Mouse (Mus musculus) ovary, adult 18-20 months (tissue): ENCODE measurements around the gene 1700066M21Rik.
A peak's percentile ranks its signal among the peaks of the same experiment; 100 is the strongest.

Source experiments
- DNase-seq: peaks from one replicate; pipeline ENCODE4 v3.0.0; 2022; ENCODE audit warnings: low spot score, mixed read lengths

Gene 1700066M21Rik

GRCm38 (mm10) chr1:57377376-57378341 lies at the start of gene 1700066M21Rik:
TSS of gene 1700066M21Rik (plus strand) at chr1:57377620.
- peak; percentile 87 for DNase-seq

GRCm38 (mm10) chr1:57329285-57330093 lies 47.9 kb upstream of the 1700066M21Rik start:
- DNase-seq = no peak

- no peak for DNase-seq
Observed at GRCm38 (mm10) chr1:57330228-57330627, 47.2 kb upstream of the 1700066M21Rik start.

- no peak for DNase-seq
Observed at GRCm38 (mm10) chr1:57332040-57332439, 45.4 kb upstream of the 1700066M21Rik start.

GRCm38 (mm10) chr1:57333550-57334213 lies 43.7 kb upstream of the 1700066M21Rik start:
- peak; percentile 2 for DNase-seq

GRCm38 (mm10) chr1:57335200-57335599 lies 42.2 kb upstream of the 1700066M21Rik start:
- DNase-seq = no peak

- DNase-seq = no peak
Observed at GRCm38 (mm10) chr1:57339156-57339796, 38.1 kb upstream of the 1700066M21Rik start.

GRCm38 (mm10) chr1:57341197-57341596 lies 36.2 kb upstream of the 1700066M21Rik start:
- no peak for DNase-seq

GRCm38 (mm10) chr1:57347487-57347886 lies 29.9 kb upstream of the 1700066M21Rik start:
- DNase-seq = no peak

GRCm38 (mm10) chr1:57351941-57352340 lies 25.5 kb upstream of the 1700066M21Rik start:
- DNase-seq = no peak

- DNase-seq = no peak
Observed at GRCm38 (mm10) chr1:57358546-57358945, 18.9 kb upstream of the 1700066M21Rik start.

GRCm38 (mm10) chr1:57367446-57367845 lies 10.0 kb upstream of the 1700066M21Rik start:
- no peak for DNase-seq

- DNase-seq = no peak
Observed at GRCm38 (mm10) chr1:57369111-57369510, 8.3 kb upstream of the 1700066M21Rik start.

- DNase-seq = no peak
Observed at GRCm38 (mm10) chr1:57370451-57370850, 7.0 kb upstream of the 1700066M21Rik start.

GRCm38 (mm10) chr1:57375276-57375675 lies 2.1 kb upstream of the 1700066M21Rik start:
- DNase-seq = no peak

- DNase-seq = no peak
Observed at GRCm38 (mm10) chr1:57376806-57377205, 614 bp upstream of the 1700066M21Rik start.

GRCm38 (mm10) chr1:57386519-57386918 lies 9.1 kb downstream of the 1700066M21Rik start:
- DNase-seq = no peak

GRCm38 (mm10) chr1:57387876-57388275 lies 10.5 kb downstream of the 1700066M21Rik start:
- DNase-seq = no peak

GRCm38 (mm10) chr1:57388402-57389155 lies 11.2 kb downstream of the 1700066M21Rik start:
- no peak for DNase-seq

GRCm38 (mm10) chr1:57390993-57391790 lies 13.8 kb downstream of the 1700066M21Rik start:
- DNase-seq = no peak
